Mouse (Mus musculus): Measurements from ENCODE around the gene Ykt6. TPM values are rescaled to one million over a fixed set of nuclear protein-coding genes. Genes with fewer than 3 reads are reported as not detected.
A peak's percentile ranks its signal among the peaks of the same experiment; 100 is the strongest.

The Ykt6 gene
- polyA plus RNA-seq (2016; fragmentation: Nextera tagmentation; extraction: Ambion mirVana): 58.4 and 59.8 TPM in 2 replicates

DNA sequence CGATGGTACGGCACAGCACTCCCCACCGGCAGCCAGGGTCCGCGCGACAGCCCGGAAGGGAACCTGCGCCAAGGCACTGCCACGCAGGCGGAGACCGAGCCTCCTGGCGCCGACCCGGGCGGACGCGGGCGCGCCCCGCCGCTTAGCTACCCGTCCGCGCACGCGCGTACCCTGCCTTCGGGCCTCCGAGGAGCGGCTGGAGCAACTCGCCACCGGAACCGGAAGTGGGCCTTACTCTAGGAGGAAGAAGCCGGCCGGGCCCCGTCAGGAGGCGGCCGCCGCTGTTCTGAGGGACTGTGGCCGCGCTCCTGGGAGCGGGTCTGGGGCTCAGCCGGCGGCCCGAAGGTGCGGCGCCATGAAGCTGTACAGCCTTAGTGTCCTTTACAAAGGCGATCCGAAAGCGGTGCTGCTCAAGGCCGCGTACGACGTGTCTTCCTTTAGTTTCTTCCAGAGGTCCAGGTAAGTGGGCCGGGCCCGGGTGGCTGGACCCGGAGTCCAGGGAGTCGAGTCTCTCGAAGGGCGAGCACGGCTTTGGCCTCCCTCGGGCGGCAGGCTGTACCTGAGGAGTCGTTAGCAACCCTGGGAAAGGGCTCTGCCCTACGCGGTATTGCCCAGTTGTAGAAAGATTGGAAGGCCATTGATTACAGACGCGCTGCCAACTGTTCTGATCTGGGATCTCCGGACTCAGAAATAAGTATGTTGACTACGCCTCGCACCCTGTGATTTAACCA lies at the start of gene Ykt6:
Gene Ykt6, plus strand, starts transcription at position 148 of the 731 bp plus-strand sequence.
- H3K4me2 ChIP-seq: peak within 1 kb of the TSS; percentile 90

DNA sequence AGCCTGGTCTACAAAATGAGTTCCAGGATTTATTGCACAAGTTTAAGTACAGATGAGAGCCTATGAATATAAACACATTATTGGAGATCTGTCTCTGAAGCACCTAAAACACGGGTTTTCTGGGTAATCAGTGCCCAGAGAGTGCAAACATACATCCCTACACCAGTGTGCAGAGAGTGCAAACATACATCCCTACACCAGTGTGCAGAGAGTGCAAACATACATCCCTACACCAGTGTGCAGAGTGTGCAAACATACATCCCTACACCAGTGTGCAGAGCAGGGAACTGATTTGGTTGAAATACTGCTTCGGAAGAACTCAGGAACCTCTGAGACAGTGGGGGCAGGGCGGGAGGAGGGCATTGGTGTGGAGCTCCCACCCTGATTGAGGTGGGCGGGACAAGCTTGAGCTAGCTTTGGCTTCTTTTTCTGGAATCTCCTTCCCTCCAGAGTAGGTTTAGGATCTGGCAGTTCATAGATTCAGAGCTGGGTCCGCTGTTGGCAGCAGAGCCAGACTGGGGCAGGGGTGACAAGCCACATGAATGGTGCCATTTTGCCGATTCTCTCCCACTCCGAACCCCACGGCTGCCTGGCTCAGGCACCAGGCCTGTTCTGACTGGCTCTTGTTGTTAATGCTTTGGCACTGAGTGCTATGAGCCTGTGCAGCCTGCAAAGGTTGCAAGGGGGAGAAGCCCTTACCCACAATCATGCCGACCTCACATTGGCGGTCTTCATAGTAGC lies 49.5 kb upstream of the Ykt6 start:
- H3K27ac ChIP-seq: no peak overlapping the region
- H3K36me3 ChIP-seq (replicated peaks): no peaks in the 10 kb centered on the region
- H3K4me2 ChIP-seq: no peak overlapping the region
- no peak for ATAC-seq (ENCODE audit: low FRiP score)
- WGBS: 91% methylated on average over 10 of the region's 10 CpGs
- no peak overlapping the region for H3K4me3 ChIP-seq (replicated peaks)
- H3K27me3 ChIP-seq: peaks cover 18% of the 10 kb centered on the region
- no peak overlapping the region for H3K9ac ChIP-seq
- H3K4me1 ChIP-seq: peaks cover 20% of the 10 kb centered on the region
- H3K9me3 ChIP-seq: no peaks in the 10 kb centered on the region

More for the DNA sequence above, at the start of gene Ykt6:
- Histone ChIP-seq H3K4me3 (replicated peaks) (peak within 1 kb of the TSS; percentile 89), H3K9me3 (no peaks in the 10 kb centered on the region), H3K27ac (peak within 1 kb of the TSS; percentile 91), H3K36me3 (replicated peaks) (peaks cover 12% of the 10 kb centered on the region), H3K4me1 (peaks cover 22% of the 10 kb centered on the region), H3K9ac (peak within 1 kb of the TSS; percentile 84), H3K27me3 (no peaks in the 10 kb centered on the region)
- WGBS: under 1% methylated on average over 71 of the region's 71 CpGs
- peak; percentile 96 for ATAC-seq (ENCODE audit: low FRiP score)

DNA sequence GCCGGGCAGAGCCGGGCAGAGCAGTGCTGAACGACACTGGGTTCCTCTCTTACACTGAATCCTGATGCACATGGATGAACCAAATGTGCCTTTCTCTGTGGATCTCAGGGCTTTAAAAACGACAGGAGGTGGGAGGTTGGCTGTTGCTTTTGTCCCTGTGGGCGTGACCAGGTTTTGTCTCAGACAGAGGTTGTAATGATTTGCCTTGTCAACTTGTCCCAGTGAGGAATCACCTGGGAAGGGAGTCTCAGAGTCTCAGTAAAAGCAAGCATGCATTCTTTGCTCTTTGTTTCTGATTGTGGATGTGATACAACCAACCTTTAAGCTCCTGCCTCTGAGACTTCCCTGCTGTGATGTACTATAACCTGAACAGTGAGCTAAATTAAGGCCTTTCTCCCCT lies 48.4 kb upstream of the Ykt6 start:
- peaks cover 11% of the 10 kb centered on the region for H3K27me3 ChIP-seq
- H3K9ac ChIP-seq: no peak overlapping the region
- no peak overlapping the region for H3K4me2 ChIP-seq
- H3K9me3 ChIP-seq: no peaks in the 10 kb centered on the region
- H3K4me3 ChIP-seq (replicated peaks): no peak overlapping the region
- ATAC-seq (ENCODE audit: low FRiP score): no peak
- 40% methylated on average over 5 of the region's 5 CpGs for WGBS
- no peaks in the 10 kb centered on the region for H3K36me3 ChIP-seq (replicated peaks)
- no peak overlapping the region for H3K27ac ChIP-seq
- peaks cover 8% of the 10 kb centered on the region for H3K4me1 ChIP-seq

GRCm38 (mm10) chr11:5908642-5909041 lies 46.9 kb upstream of the Ykt6 start:
- Histone ChIP-seq H3K27me3 (no peaks in the 10 kb centered on the region; the same call in 1 of the 2 replicates), H3K9ac (no peak overlapping the region), H3K9me3 (no peaks in the 10 kb centered on the region), H3K27ac (no peak overlapping the region), H3K36me3 (replicated peaks) (no peaks in the 10 kb centered on the region), H3K4me3 (replicated peaks) (no peak overlapping the region), H3K4me2 (no peak overlapping the region), H3K4me1 (no peaks in the 10 kb centered on the region)
- WGBS: 84% methylated on average over 4 of the region's 4 CpGs
- ATAC-seq (ENCODE audit: low FRiP score): no peak

- Histone ChIP-seq H3K4me3 (replicated peaks) (no peak overlapping the region), H3K27ac (no peak overlapping the region), H3K9ac (no peak overlapping the region), H3K36me3 (replicated peaks) (no peaks in the 10 kb centered on the region), H3K9me3 (no peaks in the 10 kb centered on the region), H3K4me2 (no peak overlapping the region), H3K4me1 (no peaks in the 10 kb centered on the region), H3K27me3 (peaks cover 2% of the 10 kb centered on the region; the same call in 1 of the 2 replicates)
- ATAC-seq (ENCODE audit: low FRiP score): no peak
- 25% methylated on average over 5 of the region's 5 CpGs for WGBS
These were observed 42.9 kb upstream of the Ykt6 start for GRCm38 (mm10) chr11:5912635-5913034.

- no peak overlapping the region for H3K4me3 ChIP-seq (replicated peaks)
- H3K4me2 ChIP-seq: no peak overlapping the region
- H3K27ac ChIP-seq: no peak overlapping the region
- H3K27me3 ChIP-seq: peaks cover 2% of the 10 kb centered on the region; the same call in 1 of the 2 replicates
- H3K36me3 ChIP-seq (replicated peaks): no peaks in the 10 kb centered on the region
- no peaks in the 10 kb centered on the region for H3K9me3 ChIP-seq
- H3K9ac ChIP-seq: no peak overlapping the region
- ATAC-seq (ENCODE audit: low FRiP score): no peak
- no peaks in the 10 kb centered on the region for H3K4me1 ChIP-seq
- 70% methylated on average over 8 of the region's 8 CpGs for WGBS
These were observed 42.2 kb upstream of the Ykt6 start for GRCm38 (mm10) chr11:5913256-5913655.

- 82% methylated on average over 4 of the region's 4 CpGs for WGBS
- Histone ChIP-seq H3K4me1 (no peaks in the 10 kb centered on the region), H3K27ac (no peak overlapping the region), H3K36me3 (replicated peaks) (no peaks in the 10 kb centered on the region), H3K4me3 (replicated peaks) (no peak overlapping the region), H3K9me3 (no peaks in the 10 kb centered on the region), H3K9ac (no peak overlapping the region), H3K27me3 (peaks cover 2% of the 10 kb centered on the region; the same call in 1 of the 2 replicates), H3K4me2 (no peak overlapping the region)
- ATAC-seq (ENCODE audit: low FRiP score): no peak
These were observed 41.6 kb upstream of the Ykt6 start for GRCm38 (mm10) chr11:5913936-5914335.

GRCm38 (mm10) chr11:5914940-5915339 lies 40.6 kb upstream of the Ykt6 start:
- H3K4me1 ChIP-seq: no peaks in the 10 kb centered on the region
- H3K4me3 ChIP-seq (replicated peaks): no peak overlapping the region
- no peak overlapping the region for H3K27ac ChIP-seq
- 64% methylated on average over 5 of the region's 5 CpGs for WGBS
- H3K9ac ChIP-seq: no peak overlapping the region
- no peak overlapping the region for H3K4me2 ChIP-seq
- H3K27me3 ChIP-seq: peaks cover 2% of the 10 kb centered on the region; the same call in 1 of the 2 replicates
- ATAC-seq (ENCODE audit: low FRiP score): no peak
- no peaks in the 10 kb centered on the region for H3K9me3 ChIP-seq
- no peaks in the 10 kb centered on the region for H3K36me3 ChIP-seq (replicated peaks)

GRCm38 (mm10) chr11:5915429-5916177 lies 39.9 kb upstream of the Ykt6 start:
- H3K27me3 ChIP-seq: peaks cover 2% of the 10 kb centered on the region; the same call in 1 of the 2 replicates
- no peaks in the 10 kb centered on the region for H3K4me1 ChIP-seq
- no peaks in the 10 kb centered on the region for H3K9me3 ChIP-seq
- ATAC-seq (ENCODE audit: low FRiP score): no peak
- H3K9ac ChIP-seq: no peak overlapping the region
- no peak overlapping the region for H3K27ac ChIP-seq
- no peak overlapping the region for H3K4me3 ChIP-seq (replicated peaks)
- no peak overlapping the region for H3K4me2 ChIP-seq
- H3K36me3 ChIP-seq (replicated peaks): no peaks in the 10 kb centered on the region
- WGBS: 83% methylated on average over 5 of the region's 5 CpGs

- Histone ChIP-seq H3K27ac (no peak overlapping the region), H3K4me3 (replicated peaks) (no peak overlapping the region), H3K4me2 (no peak overlapping the region), H3K4me1 (no peaks in the 10 kb centered on the region), H3K36me3 (replicated peaks) (no peaks in the 10 kb centered on the region), H3K9me3 (no peaks in the 10 kb centered on the region), H3K27me3 (peaks cover 2% of the 10 kb centered on the region; the same call in 1 of the 2 replicates), H3K9ac (no peak overlapping the region)
- 72% methylated on average over 8 of the region's 8 CpGs for WGBS
- no peak for ATAC-seq (ENCODE audit: low FRiP score)
These were observed 39.3 kb upstream of the Ykt6 start for GRCm38 (mm10) chr11:5916178-5916548.

GRCm38 (mm10) chr11:5918111-5918510 lies 37.4 kb upstream of the Ykt6 start:
- Histone ChIP-seq H3K9me3 (no peaks in the 10 kb centered on the region), H3K4me3 (replicated peaks) (no peak overlapping the region), H3K36me3 (replicated peaks) (no peaks in the 10 kb centered on the region), H3K27me3 (peaks cover 2% of the 10 kb centered on the region; the same call in 1 of the 2 replicates), H3K4me1 (no peaks in the 10 kb centered on the region), H3K9ac (no peak overlapping the region), H3K27ac (no peak overlapping the region), H3K4me2 (no peak overlapping the region)
- ATAC-seq (ENCODE audit: low FRiP score): no peak
- WGBS: 86% methylated on average over 2 of the region's 2 CpGs

DNA sequence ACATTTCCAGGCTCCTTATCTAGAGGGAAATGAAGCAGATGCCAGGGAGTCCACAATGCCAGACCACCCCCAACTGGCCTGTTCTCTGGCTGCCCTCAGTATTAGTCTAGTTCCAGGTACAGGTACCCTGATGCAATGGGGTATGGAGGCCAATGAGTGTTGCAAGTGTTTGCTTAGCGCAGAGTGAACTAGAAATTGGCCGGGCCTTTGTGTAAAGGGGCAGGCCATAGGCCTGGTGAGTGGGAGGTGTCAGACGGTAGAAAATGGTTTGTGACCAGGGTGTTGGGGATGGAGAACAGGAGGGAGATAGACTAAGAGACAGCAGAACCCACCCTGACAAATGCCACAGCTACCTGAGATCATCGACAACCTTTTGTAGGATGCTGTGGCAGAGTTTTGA lies 35.9 kb upstream of the Ykt6 start:
- H3K4me3 ChIP-seq (replicated peaks): no peak overlapping the region
- 96% methylated on average over 4 of the region's 4 CpGs for WGBS
- H3K36me3 ChIP-seq (replicated peaks): no peaks in the 10 kb centered on the region
- no peak overlapping the region for H3K27ac ChIP-seq
- peaks cover 2% of the 10 kb centered on the region; the same call in 1 of the 2 replicates for H3K27me3 ChIP-seq
- no peak overlapping the region for H3K4me2 ChIP-seq
- no peak overlapping the region for H3K9ac ChIP-seq
- H3K9me3 ChIP-seq: no peaks in the 10 kb centered on the region
- no peaks in the 10 kb centered on the region for H3K4me1 ChIP-seq
- no peak for ATAC-seq (ENCODE audit: low FRiP score)

All from forebrain, embryonic 12.5 days (tissue).